Mouse (Mus musculus) thymus, adult 2 months (tissue): Measurements from ENCODE around the gene Lzts2.

ENCODE experiments used
- CTCF ChIP-seq: fragments of 200-500 bp; IDR thresholded peaks from 2 replicates; pipeline ENCODE4 v1.5.1; 2012; ENCODE audit warnings: mild to moderate bottlenecking, control low read depth, low read length, moderate library complexity, borderline replicate concordance; ENCODE audit not compliant: control insufficient read depth, poor library complexity, insufficient read depth; ENCODE audit errors: extremely low read depth
- POLR2A ChIP-seq: fragments of 200-500 bp; IDR thresholded peaks from 2 replicates; pipeline ENCODE4 v1.6.1; 2012; ENCODE audit warnings: mild to moderate bottlenecking, low read length, control low read depth, moderate library complexity; ENCODE audit not compliant: control insufficient read depth, poor library complexity, insufficient read depth; ENCODE audit errors: extremely low read depth

- no peak for TF ChIP-seq POLR2A
- no peak for TF ChIP-seq CTCF
These were observed 53.7 kb downstream of the Lzts2 start for GRCm38 (mm10) chr19:45067758-45068510.
